Mouse (Mus musculus): ENCODE data around the gene Ccdc78. TPM values are rescaled to one million over a fixed set of nuclear protein-coding genes. Genes with fewer than 3 reads are reported as not detected.
"Not testable (repeated sequence)": the region's sequence is repeated elsewhere in the genome, so short reads cannot be mapped to it uniquely, and the experiment has no call there.

Gene Ccdc78
- polyA plus RNA-seq, 1 experiment from 2014 or later: 0.18 TPM

DNA sequence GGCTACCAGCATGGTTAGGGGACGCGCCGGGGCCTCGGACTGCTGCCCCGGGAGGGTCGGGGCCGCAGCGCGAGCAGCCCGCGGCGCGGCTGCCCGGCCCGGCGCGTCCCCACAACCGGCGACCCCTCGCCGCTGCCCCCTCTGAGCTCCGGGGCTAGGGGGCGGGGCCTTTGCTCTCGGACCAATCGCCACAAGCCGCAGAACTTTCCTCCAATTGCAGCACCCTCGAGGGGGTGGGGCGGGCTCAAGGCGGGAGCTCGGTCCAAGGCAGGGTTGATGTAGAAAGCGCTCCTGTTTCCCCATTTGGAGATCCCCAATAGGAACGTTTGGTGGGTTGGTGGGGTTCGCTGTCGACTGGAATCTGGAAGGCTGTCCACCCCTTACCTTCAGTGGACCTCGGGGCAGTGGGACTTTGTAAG lies 10.6 kb downstream of the Ccdc78 start, which contains the start of gene Metrn:
TSS of gene Metrn (minus strand) at position 186 of the 419 bp plus-strand sequence.
- ATAC-seq (ENCODE audit: low FRiP score, low TSS enrichment) (peak; percentile 66), DNase-seq (peak; percentile 90)
- Histone ChIP-seq H3K4me3 (replicated peaks; ENCODE audit: low read depth, low read length) (peak within 1 kb of the TSS; percentile 46), H3K27ac (replicated peaks; ENCODE audit: low read depth, low read length) (0 out of 2 replicates have a peak within 1 kb of the TSS, but pooled peaks have one; percentile 2), H3K9me3 (ENCODE audit: control insufficient read depth, low read length) (no peaks in the 10 kb centered on the region), H3K9ac (replicated peaks; ENCODE audit: low read length) (peak within 1 kb of the TSS; percentile 44; the same call in 1 of the 2 replicates), H3K4me1 (ENCODE audit: control insufficient read depth, insufficient read depth, low read length) (peaks cover 37% of the 10 kb centered on the region), H3K36me3 (ENCODE audit: control insufficient read depth, insufficient read depth, low read length) (no peaks in the 10 kb centered on the region), H3K4me2 (ENCODE audit: low read length) (peak within 1 kb of the TSS; percentile 76), H3K27me3 (ENCODE audit: control insufficient read depth, insufficient read depth, low read length) (no peaks in the 10 kb centered on the region)
- WGBS: 1% methylated on average over 35 of the region's 35 CpGs

DNA sequence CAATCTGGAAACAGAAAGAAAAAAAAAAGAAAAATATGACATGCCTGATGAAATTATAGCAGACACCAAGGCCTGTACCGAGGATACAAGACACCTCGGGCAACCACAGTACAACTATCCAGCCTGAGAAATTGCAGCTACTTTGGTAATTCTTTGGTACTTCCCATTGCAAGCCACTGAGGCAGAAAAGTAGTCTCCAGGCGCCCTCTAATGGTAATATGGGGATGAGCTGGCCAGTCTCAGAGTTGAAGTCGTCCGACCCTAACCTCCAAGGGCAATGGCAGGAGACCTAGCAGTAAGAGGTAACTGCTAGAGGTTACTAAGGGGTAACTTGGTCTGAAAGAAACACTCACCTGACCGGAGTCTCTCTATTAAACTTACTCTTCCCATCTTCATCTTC lies 14.6 kb downstream of the Ccdc78 start:
- Histone ChIP-seq H3K4me2 (ENCODE audit: low read length) (no peak overlapping the region), H3K36me3 (ENCODE audit: control insufficient read depth, insufficient read depth, low read length) (no peaks in the 10 kb centered on the region), H3K9me3 (ENCODE audit: control insufficient read depth, low read length) (no peaks in the 10 kb centered on the region), H3K9ac (replicated peaks; ENCODE audit: low read length) (no peak overlapping the region), H3K27me3 (ENCODE audit: control insufficient read depth, insufficient read depth, low read length) (no peaks in the 10 kb centered on the region), H3K4me1 (ENCODE audit: control insufficient read depth, insufficient read depth, low read length) (peaks cover 31% of the 10 kb centered on the region), H3K4me3 (replicated peaks; ENCODE audit: low read depth, low read length) (no peak overlapping the region), H3K27ac (replicated peaks; ENCODE audit: low read depth, low read length) (no peak overlapping the region)
- 6% methylated on average over 6 of the region's 6 CpGs for WGBS
- DNase-seq (peak; percentile 90), ATAC-seq (ENCODE audit: low FRiP score, low TSS enrichment) (no peak)

DNA sequence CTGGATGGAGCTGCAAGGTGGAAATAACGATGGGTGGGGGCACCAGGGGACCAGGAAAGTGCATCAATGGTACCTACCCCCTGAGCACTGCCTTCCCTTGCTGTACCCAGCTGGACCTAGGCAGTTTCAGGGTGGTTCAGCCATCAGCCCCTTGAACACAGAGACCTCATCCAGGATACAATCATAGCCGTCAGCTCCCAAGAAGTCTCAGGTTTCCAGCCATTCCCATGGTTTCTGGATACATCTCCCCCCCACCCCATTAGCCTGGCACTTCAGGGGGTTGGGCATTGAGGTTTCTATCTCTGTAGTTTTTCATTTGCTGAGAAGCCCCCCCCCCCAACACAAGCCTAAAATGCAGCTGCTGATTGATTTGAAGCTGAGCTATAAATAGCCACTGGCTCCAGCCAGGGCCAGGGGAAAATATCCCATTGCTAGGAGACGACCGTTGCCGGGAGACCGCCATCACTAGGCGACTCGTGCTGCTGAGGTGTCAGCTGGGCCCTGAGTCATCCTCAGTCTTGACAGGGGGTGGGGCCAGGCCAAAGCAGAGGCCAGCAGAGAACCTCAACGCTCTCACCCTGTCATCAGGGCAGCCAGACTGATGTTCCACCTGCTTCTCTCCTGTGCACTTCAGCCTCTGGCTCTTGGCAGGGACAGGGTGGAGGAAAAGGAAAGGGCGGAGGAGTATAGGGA lies 16.6 kb downstream of the Ccdc78 start:
- no peaks in the 10 kb centered on the region for H3K27me3 ChIP-seq (ENCODE audit: control insufficient read depth, insufficient read depth, low read length)
- peak; percentile 87 for ATAC-seq (ENCODE audit: low FRiP score, low TSS enrichment)
- DNase-seq: peak; percentile 90
- H3K4me3 ChIP-seq (replicated peaks; ENCODE audit: low read depth, low read length): peak overlapping the region; percentile 14
- H3K27ac ChIP-seq (replicated peaks; ENCODE audit: low read depth, low read length): peak overlapping the region; percentile 96
- H3K36me3 ChIP-seq (ENCODE audit: control insufficient read depth, insufficient read depth, low read length): no peaks in the 10 kb centered on the region
- peak overlapping the region; percentile 49 for H3K4me2 ChIP-seq (ENCODE audit: low read length)
- H3K9ac ChIP-seq (replicated peaks; ENCODE audit: low read length): peak overlapping the region; percentile 51
- peaks cover 24% of the 10 kb centered on the region for H3K4me1 ChIP-seq (ENCODE audit: control insufficient read depth, insufficient read depth, low read length)
- no peaks in the 10 kb centered on the region for H3K9me3 ChIP-seq (ENCODE audit: control insufficient read depth, low read length)
- whole genome bisulfite sequencing: 6% methylated on average over 10 of the region's 10 CpGs

- no peak for DNase-seq
- Histone ChIP-seq H3K27ac (replicated peaks; ENCODE audit: low read depth, low read length) (no peak overlapping the region), H3K27me3 (ENCODE audit: control insufficient read depth, insufficient read depth, low read length) (no peaks in the 10 kb centered on the region), H3K4me2 (ENCODE audit: low read length) (no peak overlapping the region), H3K4me1 (ENCODE audit: control insufficient read depth, insufficient read depth, low read length) (peaks cover 46% of the 10 kb centered on the region), H3K9ac (replicated peaks; ENCODE audit: low read length) (no peak overlapping the region), H3K9me3 (ENCODE audit: control insufficient read depth, low read length) (no peaks in the 10 kb centered on the region), H3K36me3 (ENCODE audit: control insufficient read depth, insufficient read depth, low read length) (no peaks in the 10 kb centered on the region), H3K4me3 (replicated peaks; ENCODE audit: low read depth, low read length) (no peak overlapping the region)
- 91% methylated on average over 4 of the region's 4 CpGs for WGBS
- ATAC-seq (ENCODE audit: low FRiP score, low TSS enrichment): no peak
Measured at GRCm38 (mm10) chr17:25806507-25806906, 20.1 kb downstream of the Ccdc78 start.

DNA sequence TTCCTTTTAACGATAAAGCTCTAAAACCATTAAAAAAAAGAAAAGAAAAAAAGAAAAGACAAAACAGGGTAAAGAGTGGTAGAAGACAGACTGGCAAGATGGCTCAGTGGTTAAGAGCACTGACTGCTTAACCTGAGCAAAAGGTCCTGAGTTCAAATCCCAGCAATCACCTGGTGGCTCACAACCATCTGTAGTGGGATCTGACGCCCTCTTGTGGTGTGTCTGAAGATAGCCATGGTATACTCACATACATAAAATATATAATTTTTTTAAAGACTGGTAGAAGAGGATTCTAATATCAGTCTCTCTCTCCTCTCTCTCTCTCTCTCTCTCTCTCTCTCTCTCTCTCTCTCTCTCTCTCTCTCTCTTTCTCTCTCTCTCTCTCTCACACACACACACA lies 21.1 kb downstream of the Ccdc78 start:
- peaks cover 45% of the 10 kb centered on the region for H3K4me1 ChIP-seq (ENCODE audit: control insufficient read depth, insufficient read depth, low read length)
- not testable (repeated sequence) for H3K36me3 ChIP-seq (ENCODE audit: control insufficient read depth, insufficient read depth, low read length); H3K9me3 ChIP-seq (ENCODE audit: control insufficient read depth, low read length); H3K4me3 ChIP-seq (replicated peaks; ENCODE audit: low read depth, low read length); H3K27me3 ChIP-seq (ENCODE audit: control insufficient read depth, insufficient read depth, low read length); H3K9ac ChIP-seq (replicated peaks; ENCODE audit: low read length); H3K4me2 ChIP-seq (ENCODE audit: low read length); H3K27ac ChIP-seq (replicated peaks; ENCODE audit: low read depth, low read length); DNase-seq; ATAC-seq (ENCODE audit: low FRiP score, low TSS enrichment)
- WGBS: 60% methylated on average over 2 of the region's 2 CpGs

DNA sequence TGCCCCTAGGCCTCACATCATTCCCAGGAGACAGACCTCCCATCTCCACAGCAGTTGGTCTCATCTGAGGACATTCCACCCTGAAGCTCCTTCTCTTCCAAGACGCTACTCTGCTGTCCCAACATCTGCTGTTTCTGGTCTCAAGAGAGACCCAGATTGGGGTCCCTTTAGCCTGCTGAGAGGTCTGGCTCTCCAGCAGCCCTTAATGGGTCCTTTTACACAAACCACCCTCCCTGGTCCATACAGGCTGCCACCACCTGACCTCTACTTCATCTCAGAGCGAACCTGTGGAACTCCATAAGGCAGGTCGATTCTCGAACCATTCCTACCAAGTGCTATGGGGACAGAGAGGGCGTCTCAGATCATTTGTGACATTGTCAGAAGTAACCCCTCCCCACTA lies 21.6 kb downstream of the Ccdc78 start:
- no peak for ATAC-seq (ENCODE audit: low FRiP score, low TSS enrichment)
- Histone ChIP-seq H3K4me3 (replicated peaks; ENCODE audit: low read depth, low read length) (peak overlapping the region; percentile 86), H3K4me1 (ENCODE audit: control insufficient read depth, insufficient read depth, low read length) (peaks cover 45% of the 10 kb centered on the region), H3K36me3 (ENCODE audit: control insufficient read depth, insufficient read depth, low read length) (no peaks in the 10 kb centered on the region), H3K9ac (replicated peaks; ENCODE audit: low read length) (peak overlapping the region; percentile 96; the same call in 1 of the 2 replicates), H3K27me3 (ENCODE audit: control insufficient read depth, insufficient read depth, low read length) (no peaks in the 10 kb centered on the region), H3K4me2 (ENCODE audit: low read length) (peak overlapping the region; percentile 95), H3K9me3 (ENCODE audit: control insufficient read depth, low read length) (no peaks in the 10 kb centered on the region), H3K27ac (replicated peaks; ENCODE audit: low read depth, low read length) (peak overlapping the region; percentile 99)
- no peak for DNase-seq
- WGBS: 31% methylated on average over 5 of the region's 5 CpGs

GRCm38 (mm10) chr17:25808789-25809605 lies 22.6 kb downstream of the Ccdc78 start, which contains the start of gene Fbxl16:
TSS of gene Fbxl16 (plus strand) at chr17:25809085.
- Histone ChIP-seq H3K4me1 (ENCODE audit: control insufficient read depth, insufficient read depth, low read length) (peaks cover 42% of the 10 kb centered on the region), H3K36me3 (ENCODE audit: control insufficient read depth, insufficient read depth, low read length) (no peaks in the 10 kb centered on the region), H3K4me3 (replicated peaks; ENCODE audit: low read depth, low read length) (peak within 1 kb of the TSS; percentile 86), H3K27ac (replicated peaks; ENCODE audit: low read depth, low read length) (peak within 1 kb of the TSS; percentile 99), H3K4me2 (ENCODE audit: low read length) (peak within 1 kb of the TSS; percentile 95), H3K9ac (replicated peaks; ENCODE audit: low read length) (peak within 1 kb of the TSS; percentile 96), H3K27me3 (ENCODE audit: control insufficient read depth, insufficient read depth, low read length) (no peaks in the 10 kb centered on the region), H3K9me3 (ENCODE audit: control insufficient read depth, low read length) (no peaks in the 10 kb centered on the region)
- ATAC-seq (ENCODE audit: low FRiP score, low TSS enrichment): peak; percentile 90
- peak; percentile 98 for DNase-seq
- under 1% methylated on average over 100 of the region's 100 CpGs for WGBS

DNA sequence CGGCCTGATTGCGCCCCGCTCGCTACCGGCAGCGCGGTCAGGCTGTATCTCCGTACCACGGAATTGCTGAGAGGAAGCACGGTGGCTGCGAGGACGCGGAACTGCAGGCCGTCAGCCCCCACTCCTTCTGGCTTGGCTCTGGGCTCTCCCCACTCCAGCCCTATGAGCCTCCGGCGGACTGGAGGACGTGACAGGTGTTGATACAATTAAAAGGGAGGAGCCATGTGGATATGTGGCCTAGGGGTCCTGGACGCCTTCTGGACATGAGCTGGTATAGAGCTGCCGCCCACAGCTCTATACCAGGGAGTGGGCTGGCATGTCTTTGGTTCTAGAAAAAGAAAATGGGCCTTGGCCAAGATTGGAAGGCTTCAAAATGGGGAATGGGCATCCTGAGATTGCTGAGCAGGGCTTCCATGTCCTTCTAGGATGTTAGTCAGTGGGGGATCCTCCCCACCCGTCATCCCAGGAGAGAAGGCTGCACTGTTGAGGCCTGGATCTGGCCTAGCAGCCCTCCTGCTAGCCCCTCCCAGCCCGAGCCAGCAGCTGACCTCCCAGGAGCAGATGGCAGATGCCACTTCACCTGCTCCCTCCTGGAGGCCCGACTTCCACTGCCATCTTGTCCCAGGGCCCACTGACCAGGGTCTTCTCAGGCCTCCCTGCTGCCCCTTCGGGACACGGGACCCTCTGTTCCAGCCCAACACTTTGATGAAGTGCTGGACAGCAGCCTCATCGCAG lies 23.4 kb downstream of the Ccdc78 start:
- Histone ChIP-seq H3K27me3 (ENCODE audit: control insufficient read depth, insufficient read depth, low read length) (no peaks in the 10 kb centered on the region), H3K36me3 (ENCODE audit: control insufficient read depth, insufficient read depth, low read length) (no peaks in the 10 kb centered on the region), H3K27ac (replicated peaks; ENCODE audit: low read depth, low read length) (peak overlapping the region; percentile 99), H3K4me3 (replicated peaks; ENCODE audit: low read depth, low read length) (peak overlapping the region; percentile 86), H3K4me2 (ENCODE audit: low read length) (peak overlapping the region; percentile 95), H3K9ac (replicated peaks; ENCODE audit: low read length) (peak overlapping the region; percentile 96), H3K9me3 (ENCODE audit: control insufficient read depth, low read length) (no peaks in the 10 kb centered on the region), H3K4me1 (ENCODE audit: control insufficient read depth, insufficient read depth, low read length) (peaks cover 41% of the 10 kb centered on the region)
- WGBS: 5% methylated on average over 25 of the region's 25 CpGs
- DNase-seq (no peak), ATAC-seq (ENCODE audit: low FRiP score, low TSS enrichment) (peak; percentile 35)
